Mouse (Mus musculus) retina, postnatal 7 days (tissue): ENCODE measurements around the gene Alg3.

Source experiments
- DNase-seq: peaks from one replicate; pipeline ENCODE4 v3.0.0-alpha.2; 2012; ENCODE audit warnings: low read depth, low spot score

Gene Alg3

GRCm38 (mm10) chr16:20611357-20612227, at the start of gene Alg3, which contains the start of the genes Eef1akmt4 and Gm49333:
Gene Alg3 (minus strand): TSS chr16:20611735.
Gene Eef1akmt4 (plus strand): TSS chr16:20611593.
Gene Gm49333 (plus strand): TSS chr16:20611610.
- peak; percentile 69 for DNase-seq

- no peak for DNase-seq
These were observed 46.1 kb upstream of the Alg3 start for GRCm38 (mm10) chr16:20657661-20658060.

- no peak for DNase-seq
These were observed 41.8 kb upstream of the Alg3 start for GRCm38 (mm10) chr16:20653315-20653714.

GRCm38 (mm10) chr16:20651947-20652310, 40.4 kb upstream of the Alg3 start:
- DNase-seq, result no peak

- peak; percentile 92 for DNase-seq
These were observed 39.8 kb upstream of the Alg3 start, which contains the start of gene Psmd2 for GRCm38 (mm10) chr16:20651076-20651946. Gene Psmd2 (plus strand): TSS chr16:20651652.

- DNase-seq, result no peak
These were observed 32.4 kb upstream of the Alg3 start for GRCm38 (mm10) chr16:20643911-20644310.

GRCm38 (mm10) chr16:20642161-20642560, 30.6 kb upstream of the Alg3 start:
- no peak for DNase-seq

GRCm38 (mm10) chr16:20638367-20638766, 26.8 kb upstream of the Alg3 start:
- no peak for DNase-seq

GRCm38 (mm10) chr16:20637410-20637809, 25.9 kb upstream of the Alg3 start:
- DNase-seq, result no peak

- no peak for DNase-seq
These were observed 18.4 kb upstream of the Alg3 start, which contains the start of gene Ece2 for GRCm38 (mm10) chr16:20629731-20630634. Gene Ece2 (plus strand): TSS chr16:20629828.

- no peak for DNase-seq
These were observed 17.4 kb upstream of the Alg3 start for GRCm38 (mm10) chr16:20628871-20629391.

GRCm38 (mm10) chr16:20623211-20623610, 11.7 kb upstream of the Alg3 start:
- no peak for DNase-seq

GRCm38 (mm10) chr16:20621991-20622685, 10.6 kb upstream of the Alg3 start:
- no peak for DNase-seq

- no peak for DNase-seq
These were observed 9.9 kb upstream of the Alg3 start, which contains the start of gene Camk2n2 for GRCm38 (mm10) chr16:20621191-20621990. Gene Camk2n2 (minus strand): TSS chr16:20621287.

- no peak for DNase-seq
These were observed 9.2 kb upstream of the Alg3 start for GRCm38 (mm10) chr16:20620751-20621190.

GRCm38 (mm10) chr16:20620399-20620735, 8.8 kb upstream of the Alg3 start:
- DNase-seq, result no peak

GRCm38 (mm10) chr16:20619541-20620398, 8.2 kb upstream of the Alg3 start:
- no peak for DNase-seq
